Mouse (Mus musculus) brain, embryonic 14.5 days (tissue): ENCODE measurements around the gene Parvg. TPM values are rescaled to one million over a fixed set of nuclear protein-coding genes. Genes with fewer than 3 reads are reported as not detected.

ENCODE experiments used
- DNase-seq: peaks from one replicate; pipeline ENCODE4 v3.0.0-alpha.2; 2011; ENCODE audit warnings: low read depth
- CTCF ChIP-seq: fragments of 200-500 bp; IDR thresholded peaks from 2 replicates; pipeline ENCODE4 v1.5.1; 2012; ENCODE audit warnings: inconsistent platforms, mild to moderate bottlenecking, moderate library complexity, borderline replicate concordance; ENCODE audit not compliant: insufficient read depth, insufficient read length; ENCODE audit errors: extremely low read depth
- POLR2A ChIP-seq: fragments of 200-500 bp; IDR thresholded peaks from 2 replicates; pipeline ENCODE4 v1.6.1; 2012; ENCODE audit warnings: mild to moderate bottlenecking, inconsistent platforms, borderline replicate concordance; ENCODE audit not compliant: poor library complexity, insufficient read depth, insufficient read length, severe bottlenecking; ENCODE audit errors: extremely low read depth
- polyA plus RNA-seq: library from polyadenylated mRNA; depleted of rRNA; stranded (reverse); fragments of >200 nt; gene quantifications from 2 replicates; pipeline ENCODE4 v1.2.3, GENCODE M21; 2012

Gene Parvg
- polyA plus RNA-seq, 1 experiment: 1.3 TPM

GRCm38 (mm10) chr15:84310271-84310670 is 13.6 kb upstream of the Parvg start:
- DNase-seq: peak; percentile 92
- TF ChIP-seq POLR2A: no peak
- no peak for TF ChIP-seq CTCF

GRCm38 (mm10) chr15:84311295-84312085 is 12.3 kb upstream of the Parvg start:
- DNase-seq: no peak
- TF ChIP-seq POLR2A (no peak), CTCF (no peak)

GRCm38 (mm10) chr15:84312878-84313565 is 10.8 kb upstream of the Parvg start:
- DNase-seq: no peak
- TF ChIP-seq POLR2A (no peak), CTCF (no peak)

DNA sequence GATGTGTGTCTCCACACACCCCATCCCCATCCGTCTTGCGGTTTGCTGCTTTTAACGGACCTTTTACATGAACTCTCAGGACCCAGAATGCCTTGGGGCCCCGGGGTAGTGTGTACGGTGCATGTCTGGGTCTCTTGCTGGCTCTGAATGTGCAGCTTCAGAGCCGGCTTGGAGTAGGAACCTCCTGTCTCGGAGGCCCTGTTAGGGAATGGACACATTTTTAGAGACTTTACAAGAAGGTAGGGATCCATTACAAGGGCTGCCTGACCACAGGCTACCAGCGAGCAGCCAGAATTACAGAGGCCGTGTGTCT is 10.3 kb upstream of the Parvg start:
- TF ChIP-seq POLR2A (no peak), CTCF (no peak)

GRCm38 (mm10) chr15:84314420-84315080 is 9.3 kb upstream of the Parvg start:
- peak; percentile 62 for DNase-seq
- TF ChIP-seq POLR2A (no peak), CTCF (no peak)

More for the DNA sequence above, 10.3 kb upstream of the Parvg start:
- DNase-seq: no peak

GRCm38 (mm10) chr15:84315276-84316046 is 8.4 kb upstream of the Parvg start:
- TF ChIP-seq POLR2A (no peak), CTCF (no peak)
- peak; percentile 75 for DNase-seq

DNA sequence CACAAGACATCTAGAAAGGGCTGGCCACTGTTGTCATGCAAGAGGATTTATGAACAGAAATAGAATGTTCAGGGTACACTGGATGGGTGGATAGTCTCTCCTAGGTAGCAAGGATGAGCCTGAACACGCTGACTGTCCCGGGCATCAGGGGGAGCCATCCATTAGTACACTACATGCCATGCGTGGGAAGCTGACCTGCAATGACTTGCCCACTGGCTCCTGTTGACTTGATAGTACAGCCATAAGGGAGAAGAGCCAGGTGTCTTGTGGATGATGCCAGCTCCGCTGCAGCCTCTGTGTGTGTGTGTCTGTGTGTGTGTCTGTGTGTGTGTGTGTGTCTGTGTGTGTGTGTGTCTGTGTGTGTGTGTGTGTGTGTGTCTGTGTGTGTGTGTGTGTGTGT is 4.4 kb upstream of the Parvg start:
- no peak for TF ChIP-seq CTCF
- TF ChIP-seq POLR2A: no peak
- DNase-seq: no peak

DNA sequence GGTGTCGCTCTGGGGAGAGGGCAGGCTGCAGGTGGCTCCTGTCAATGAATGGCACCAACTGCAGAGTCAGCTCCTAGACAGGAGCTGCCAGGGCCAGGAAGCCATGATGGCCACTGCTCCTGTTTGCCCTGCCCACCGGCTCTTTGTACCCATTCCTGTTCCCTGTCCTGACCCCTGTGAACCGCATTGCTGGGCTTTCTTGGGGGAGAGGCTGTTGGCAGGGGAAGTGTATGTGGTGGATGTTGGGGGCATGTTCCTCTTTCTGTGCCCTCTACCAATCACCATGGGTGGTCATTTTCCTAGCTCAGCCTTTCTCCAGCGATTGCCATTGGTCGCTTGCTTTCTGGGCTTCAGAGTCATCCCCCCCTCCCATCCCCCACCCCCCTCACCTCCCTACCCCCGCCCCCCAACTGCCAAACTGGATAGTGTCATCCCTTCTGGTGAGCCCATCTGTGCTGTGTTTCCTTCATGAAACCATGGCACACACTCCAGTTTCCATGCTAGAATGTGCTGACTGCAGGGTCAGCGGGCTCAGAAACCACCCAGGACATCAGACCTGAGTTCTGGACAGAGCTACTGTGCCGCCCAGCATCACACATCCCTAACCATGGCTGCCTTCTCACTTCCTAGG is 2.2 kb upstream of the Parvg start:
- no peak for DNase-seq
- TF ChIP-seq POLR2A (no peak), CTCF (no peak)

GRCm38 (mm10) chr15:84324870-84325553 is 1.2 kb downstream of the Parvg start:
- DNase-seq: no peak
- TF ChIP-seq CTCF: no peak
- TF ChIP-seq POLR2A: no peak

GRCm38 (mm10) chr15:84325736-84326135 is 1.9 kb downstream of the Parvg start:
- no peak for TF ChIP-seq CTCF
- no peak for TF ChIP-seq POLR2A
- DNase-seq: no peak
